Mouse (Mus musculus): ENCODE results near the gene Coro1b.

DNA sequence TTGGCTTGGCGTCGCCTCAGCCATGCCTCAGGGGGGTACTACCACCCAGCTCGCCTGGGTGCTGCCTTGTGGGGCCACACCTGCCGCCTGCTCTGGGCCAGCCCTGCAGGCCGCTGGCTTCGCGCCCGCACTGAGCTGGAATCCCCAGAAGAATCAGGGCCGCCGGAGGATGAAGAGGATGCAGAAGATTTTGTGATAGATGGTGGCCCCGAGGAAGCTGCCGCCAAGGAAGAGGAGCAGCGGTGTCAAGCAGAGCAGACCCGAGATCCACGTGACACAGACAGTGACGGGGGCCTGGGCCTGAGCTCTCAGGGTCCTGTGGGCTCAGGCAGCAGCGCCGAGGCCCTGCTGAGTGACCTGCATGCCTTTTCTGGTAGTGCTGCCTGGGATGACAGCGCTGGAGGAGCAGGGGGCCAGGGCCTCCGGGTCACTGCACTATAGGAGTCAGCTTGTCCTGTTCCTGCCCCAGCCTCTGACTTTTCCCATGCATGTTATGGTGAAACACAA, 7.7 kb downstream of the Coro1b start:
- TF ChIP-seq EP300 (IDR thresholded peaks at IDR 0.05; ENCODE audit: low read depth) = no peak
- TF ChIP-seq CTCF (IDR thresholded peaks at IDR 0.05; ENCODE audit: low read depth) = no peak

Measured in liver, postnatal 0 days (tissue).